Mouse (Mus musculus) megakaryocyte, embryonic 14.5 days (primary cell): ENCODE measurements at regions not wholly inside any gene's neighbourhood (a gene's known extent, or its start where the extent isn't known, plus 50 kb on each side); places are given as distances from the start of the nearest gene placed in this dataset.

ENCODE experiments used
- H3K27me3 ChIP-seq: replicated peaks from 2 replicates; pipeline ENCODE3; 2012; ENCODE audit warnings: inconsistent platforms
- H3K36me3 ChIP-seq: replicated peaks from 2 replicates; pipeline ENCODE3; 2012; ENCODE audit warnings: low read length, inconsistent platforms, mixed read lengths
- H3K4me1 ChIP-seq: 2 replicates; pipeline ENCODE4 v1.6.1; 2012; ENCODE audit warnings: inconsistent platforms
- H3K4me3 ChIP-seq: replicated peaks from 2 replicates; pipeline ENCODE3; 2012; ENCODE audit warnings: moderate library complexity, mild to moderate bottlenecking, inconsistent platforms
- H3K9me3 ChIP-seq: 2 replicates; pipeline ENCODE4 v1.6.1; 2012; ENCODE audit warnings: inconsistent platforms
- FLI1 ChIP-seq: IDR thresholded peaks from 2 replicates; pipeline ENCODE4 v1.6.1; 2012; ENCODE audit warnings: low read length, inconsistent platforms, mixed read lengths
- GATA1 ChIP-seq: IDR thresholded peaks from 3 replicates; pipeline ENCODE4 v1.6.1; 2012; ENCODE audit warnings: mixed read lengths, low read length, inconsistent platforms, borderline replicate concordance

GRCm38 (mm10) chr7:64036154-64036553 is 97.4 kb upstream of the Klf13 start:
- H3K36me3 ChIP-seq = no peaks in the 10 kb centered on the region
- H3K9me3 ChIP-seq = peaks cover 2% of the 10 kb centered on the region
- TF ChIP-seq FLI1 (no peak), GATA1 (no peak)
- peaks cover 86% of the 10 kb centered on the region for H3K4me1 ChIP-seq
- H3K27me3 ChIP-seq = no peaks in the 10 kb centered on the region
- H3K4me3 ChIP-seq = no peak overlapping the region

GRCm38 (mm10) chr7:64035025-64035606 is 96.4 kb upstream of the Klf13 start:
- TF ChIP-seq GATA1 (no peak), FLI1 (no peak)
- H3K27me3 ChIP-seq = no peaks in the 10 kb centered on the region
- peaks cover 85% of the 10 kb centered on the region for H3K4me1 ChIP-seq
- H3K9me3 ChIP-seq = no peaks in the 10 kb centered on the region
- no peak overlapping the region for H3K4me3 ChIP-seq
- no peaks in the 10 kb centered on the region for H3K36me3 ChIP-seq

- H3K4me1 ChIP-seq = peaks cover 84% of the 10 kb centered on the region
- no peaks in the 10 kb centered on the region for H3K27me3 ChIP-seq
- TF ChIP-seq FLI1 (no peak), GATA1 (no peak)
- no peaks in the 10 kb centered on the region for H3K36me3 ChIP-seq
- H3K9me3 ChIP-seq = no peaks in the 10 kb centered on the region
- no peak overlapping the region for H3K4me3 ChIP-seq
Measured at GRCm38 (mm10) chr7:64034493-64034892, 95.8 kb upstream of the Klf13 start.

GRCm38 (mm10) chr7:64033388-64033787 is 94.7 kb upstream of the Klf13 start:
- Histone ChIP-seq H3K4me3 (no peak overlapping the region), H3K27me3 (no peaks in the 10 kb centered on the region), H3K36me3 (peaks cover 4% of the 10 kb centered on the region), H3K9me3 (peaks cover 5% of the 10 kb centered on the region), H3K4me1 (peaks cover 79% of the 10 kb centered on the region)
- no peak for TF ChIP-seq GATA1
- no peak for TF ChIP-seq FLI1

GRCm38 (mm10) chr7:64032921-64033354 is 94.2 kb upstream of the Klf13 start:
- Histone ChIP-seq H3K27me3 (no peaks in the 10 kb centered on the region), H3K9me3 (peaks cover 9% of the 10 kb centered on the region), H3K4me1 (peaks cover 78% of the 10 kb centered on the region), H3K36me3 (peaks cover 6% of the 10 kb centered on the region), H3K4me3 (no peak overlapping the region)
- TF ChIP-seq FLI1 (no peak), GATA1 (no peak)

GRCm38 (mm10) chr7:64030650-64031049 is 91.9 kb upstream of the Klf13 start:
- peaks cover 4% of the 10 kb centered on the region for H3K27me3 ChIP-seq
- H3K36me3 ChIP-seq = peaks cover 6% of the 10 kb centered on the region
- H3K4me3 ChIP-seq = no peak overlapping the region
- H3K4me1 ChIP-seq = peaks cover 73% of the 10 kb centered on the region
- TF ChIP-seq FLI1 = no peak
- TF ChIP-seq GATA1 = no peak
- H3K9me3 ChIP-seq = peaks cover 11% of the 10 kb centered on the region

GRCm38 (mm10) chr7:64027100-64027499 is 88.4 kb upstream of the Klf13 start:
- H3K4me3 ChIP-seq = no peak overlapping the region
- H3K4me1 ChIP-seq = peaks cover 74% of the 10 kb centered on the region
- H3K27me3 ChIP-seq = peaks cover 4% of the 10 kb centered on the region
- no peak for TF ChIP-seq GATA1
- no peak for TF ChIP-seq FLI1
- peaks cover 11% of the 10 kb centered on the region for H3K9me3 ChIP-seq
- peaks cover 6% of the 10 kb centered on the region for H3K36me3 ChIP-seq

- H3K27me3 ChIP-seq = peaks cover 4% of the 10 kb centered on the region
- no peak overlapping the region for H3K4me3 ChIP-seq
- H3K9me3 ChIP-seq = peaks cover 11% of the 10 kb centered on the region
- peaks cover 74% of the 10 kb centered on the region for H3K4me1 ChIP-seq
- TF ChIP-seq FLI1 (no peak), GATA1 (no peak)
- H3K36me3 ChIP-seq = peaks cover 6% of the 10 kb centered on the region
Measured at GRCm38 (mm10) chr7:64025155-64025554, 86.4 kb upstream of the Klf13 start.

- H3K27me3 ChIP-seq = peaks cover 4% of the 10 kb centered on the region
- no peak overlapping the region for H3K4me3 ChIP-seq
- no peak for TF ChIP-seq FLI1
- no peak for TF ChIP-seq GATA1
- peaks cover 11% of the 10 kb centered on the region for H3K9me3 ChIP-seq
- H3K4me1 ChIP-seq = peaks cover 71% of the 10 kb centered on the region
- peaks cover 6% of the 10 kb centered on the region for H3K36me3 ChIP-seq
Measured at GRCm38 (mm10) chr7:64024253-64024652, 85.5 kb upstream of the Klf13 start.

GRCm38 (mm10) chr7:64022711-64023468 is 84.2 kb upstream of the Klf13 start:
- TF ChIP-seq FLI1 (no peak), GATA1 (no peak)
- Histone ChIP-seq H3K27me3 (peaks cover 4% of the 10 kb centered on the region), H3K9me3 (peaks cover 1% of the 10 kb centered on the region; the same call in 1 of the 2 replicates), H3K36me3 (no peaks in the 10 kb centered on the region), H3K4me3 (no peak overlapping the region), H3K4me1 (peaks cover 70% of the 10 kb centered on the region)
